Mouse (Mus musculus) gastrocnemius, postnatal 25 days (tissue): ENCODE data around the gene Kdm5a. TPM values are rescaled to one million over a fixed set of nuclear protein-coding genes. Genes with fewer than 3 reads are reported as not detected.

ENCODE experiments used
- DNase-seq: peaks from one replicate; pipeline ENCODE4 v3.0.0; 2022
- total RNA-seq, 2 experiments: library from RNA; stranded (reverse); gene quantifications; 1 replicate in 1 of 2; 2 replicates in 1 of 2; pipeline ENCODE4 v1.2.3; 2021

Kdm5a gene
- total RNA-seq, 2 experiments from 2014 or later: 18.4 to 19.1 TPM

DNA sequence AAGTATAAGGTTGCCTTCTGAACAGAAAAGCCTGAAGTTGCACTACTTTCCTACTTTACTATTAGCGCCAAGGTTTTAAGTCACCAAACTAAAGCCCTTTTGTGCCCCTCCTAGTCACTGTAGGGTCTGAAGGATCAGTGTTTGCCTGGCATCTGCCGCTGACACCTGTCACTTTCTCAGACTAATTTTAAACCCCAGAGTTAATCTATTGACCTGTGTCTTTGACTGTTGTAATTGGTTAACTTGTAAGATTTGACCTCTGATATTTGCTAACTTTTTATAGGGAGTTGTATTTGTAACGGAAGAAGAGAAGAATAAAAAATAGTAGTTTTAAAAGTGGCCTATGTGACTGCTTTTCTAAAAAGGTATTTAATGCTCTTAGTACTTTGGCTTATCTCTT lies 74.2 kb downstream of the Kdm5a start:
- no peak for DNase-seq

DNA sequence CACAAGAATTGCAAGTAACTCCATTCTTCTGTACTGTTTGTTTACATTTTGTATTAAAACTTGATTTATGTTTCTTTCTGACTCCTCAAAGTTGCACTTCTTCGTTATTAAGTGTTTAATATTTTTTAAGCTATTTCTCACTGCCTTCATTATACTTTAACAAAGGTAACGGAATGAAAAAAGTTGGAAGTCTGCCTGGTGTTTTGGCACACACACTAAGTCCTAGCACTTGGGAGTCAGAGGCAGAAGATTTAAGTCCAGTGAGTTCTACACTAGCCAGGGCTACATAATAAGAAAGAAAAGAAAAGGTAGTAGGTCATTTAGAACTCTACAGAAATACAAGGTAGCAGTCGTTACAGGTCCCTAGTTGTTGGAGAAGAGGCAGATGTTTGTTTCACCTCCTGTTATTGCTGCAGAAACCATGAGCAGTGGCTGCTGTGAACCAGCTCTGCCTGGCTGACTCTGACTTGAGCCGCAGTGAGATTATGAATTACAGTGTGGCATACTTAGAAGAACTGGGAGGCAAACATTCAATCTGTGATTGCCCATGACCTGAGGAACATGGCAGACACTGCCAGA lies 78.3 kb downstream of the Kdm5a start:
- DNase-seq: no peak

DNA sequence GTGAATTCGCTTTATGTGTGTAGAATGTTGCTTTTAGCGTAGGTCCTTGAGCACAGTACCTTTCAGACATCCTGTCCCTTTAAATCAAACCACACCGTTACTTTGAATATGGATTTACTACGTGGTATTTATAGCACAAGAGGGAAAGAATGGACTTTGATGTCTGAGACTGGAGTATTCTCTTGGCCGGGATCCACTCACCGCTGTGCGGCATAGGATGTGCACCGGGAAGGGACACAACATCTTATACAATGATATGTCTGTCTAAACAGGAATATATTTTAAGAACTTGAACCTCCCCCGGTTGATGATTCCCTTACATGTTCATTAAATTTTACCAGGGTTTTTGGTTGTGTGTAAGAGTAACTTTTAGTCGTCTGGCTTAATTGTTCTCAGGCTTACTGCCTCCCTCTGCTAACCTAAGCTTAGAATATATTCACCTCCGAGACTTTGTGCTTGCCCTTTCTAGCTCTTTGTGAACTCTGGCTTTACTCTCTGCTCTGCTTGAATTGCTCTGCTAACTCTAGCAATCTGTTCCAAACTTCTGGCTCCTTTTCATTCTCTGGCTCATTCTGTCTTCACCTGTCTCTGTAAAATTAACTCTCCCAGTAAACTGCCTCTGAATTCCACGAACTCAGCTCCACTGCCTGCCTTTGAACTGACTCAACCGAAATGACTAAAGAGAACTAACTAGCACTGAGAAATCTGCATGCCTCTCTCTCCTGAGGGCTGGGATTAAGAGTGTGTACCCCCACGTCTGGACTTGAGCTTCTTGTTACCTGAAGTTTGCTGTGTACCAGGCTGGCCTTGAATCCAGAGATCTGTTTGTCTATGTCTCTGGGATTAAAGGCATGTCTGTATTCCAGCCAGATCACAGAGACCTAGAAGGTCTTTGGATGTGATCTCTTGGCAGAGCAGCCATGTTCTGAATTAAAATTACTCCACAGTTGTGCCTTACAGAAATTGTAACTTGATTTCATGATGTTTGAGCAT lies 79.7 kb downstream of the Kdm5a start:
- DNase-seq: no peak

DNA sequence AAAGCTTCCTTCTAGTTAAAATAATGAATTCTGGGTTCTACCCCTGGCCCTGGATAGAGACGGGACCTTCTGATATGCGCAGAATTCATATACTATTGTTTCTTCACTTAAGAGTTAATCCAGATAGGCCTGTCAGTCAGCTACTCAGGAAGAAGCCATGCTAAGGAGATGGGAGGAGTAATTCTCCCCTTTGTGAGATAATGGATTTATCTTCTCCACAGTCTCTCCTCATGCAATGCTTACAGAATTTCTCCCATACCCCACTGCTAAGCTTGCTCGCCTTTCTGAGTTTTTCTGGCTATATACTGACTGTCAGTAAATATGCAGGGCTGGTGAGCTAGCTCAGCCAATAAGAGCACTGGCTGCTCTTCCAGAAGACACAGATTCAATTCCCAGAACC lies 86.3 kb downstream of the Kdm5a start:
- DNase-seq: no peak

DNA sequence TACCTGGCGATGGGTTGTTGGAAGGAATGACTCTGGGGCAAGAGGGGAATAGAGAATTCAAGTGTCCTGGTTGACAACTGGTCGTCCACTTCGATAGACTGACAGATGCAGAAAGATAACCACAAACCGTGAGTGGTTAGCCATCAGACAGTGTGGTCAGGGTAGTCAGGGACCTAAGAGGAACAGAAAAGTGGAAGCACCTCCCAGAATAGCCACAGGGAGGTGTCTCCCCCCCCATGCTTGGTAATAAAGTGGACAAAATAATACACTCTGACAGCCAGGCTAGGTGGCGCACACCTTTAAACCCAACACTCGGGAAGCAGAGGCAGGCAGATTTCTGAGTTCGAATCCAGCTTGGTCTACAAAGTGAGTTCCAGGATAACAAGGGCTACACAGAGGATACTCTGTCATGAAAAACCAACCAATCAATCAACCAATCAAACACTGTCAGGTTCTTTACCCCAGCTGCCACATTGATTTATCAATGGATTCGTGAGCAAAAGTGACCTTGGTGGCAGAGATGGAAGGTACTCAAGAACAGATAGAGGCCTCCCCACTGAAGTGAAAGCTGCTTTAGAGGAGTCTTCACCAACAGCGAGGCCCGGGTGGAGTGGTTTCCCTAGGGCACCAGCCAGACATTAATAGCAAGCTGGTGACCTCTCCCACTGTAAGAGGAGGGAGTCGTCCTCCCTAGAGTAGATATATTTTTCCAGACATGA lies 88.6 kb downstream of the Kdm5a start:
- no peak for DNase-seq

DNA sequence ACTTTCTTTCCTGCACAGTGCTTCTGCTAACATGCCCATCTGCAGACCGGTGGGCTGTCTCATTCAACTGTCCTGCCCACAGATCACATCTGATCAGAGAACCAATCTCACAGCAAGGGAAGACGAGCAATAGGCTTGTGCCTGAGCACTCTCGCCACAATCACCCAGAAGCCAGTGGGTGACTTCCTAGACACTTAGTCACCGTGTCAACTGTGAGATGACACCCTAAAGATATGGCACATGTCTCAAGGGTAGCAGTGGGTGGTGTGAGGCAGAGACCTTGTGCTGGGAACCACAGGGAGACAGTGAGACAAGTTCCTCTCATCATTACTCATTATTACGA lies 89.2 kb downstream of the Kdm5a start:
- no peak for DNase-seq

DNA sequence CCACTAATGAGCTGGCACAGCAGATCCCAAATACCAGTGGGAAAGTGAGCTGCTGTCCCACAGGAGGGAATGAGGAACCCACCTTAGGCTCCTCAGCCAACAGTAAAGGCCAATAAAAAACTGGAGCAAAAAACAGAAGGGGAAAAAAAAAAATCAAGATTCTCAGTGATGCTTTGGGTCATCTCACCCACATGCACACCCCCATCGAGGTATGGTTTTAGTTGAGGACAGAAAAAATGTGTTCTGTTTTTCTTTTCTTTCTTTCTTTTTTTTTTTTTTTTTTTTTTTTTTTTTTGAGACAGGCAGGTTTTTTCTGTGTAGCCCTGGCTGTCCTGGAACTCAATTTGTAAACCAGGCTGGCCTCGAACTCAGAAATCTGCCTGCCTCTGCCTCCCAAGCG lies 89.6 kb downstream of the Kdm5a start:
- DNase-seq: no peak

DNA sequence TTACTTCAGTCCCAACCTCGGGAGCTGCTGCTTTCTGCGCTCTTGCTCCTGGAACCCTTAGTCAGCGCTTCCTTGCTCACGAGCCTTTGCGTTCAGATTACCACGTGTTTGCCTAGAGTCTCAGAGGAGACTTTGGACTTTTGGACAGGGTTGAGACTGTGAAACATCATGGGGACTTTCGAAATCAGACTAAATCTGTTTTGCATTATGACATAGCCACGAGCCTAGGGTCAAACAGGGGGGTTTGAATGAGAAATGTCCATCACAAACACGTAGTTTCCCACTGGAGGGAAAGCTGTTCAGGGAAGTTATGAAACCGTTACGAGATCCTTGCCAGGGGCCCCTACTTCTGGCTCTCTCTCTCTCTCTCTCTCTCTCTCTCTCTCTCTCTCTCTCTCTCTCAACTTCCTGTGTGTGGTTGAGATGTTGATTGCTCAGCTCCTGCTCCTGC lies 90.7 kb downstream of the Kdm5a start:
- no peak for DNase-seq

DNA sequence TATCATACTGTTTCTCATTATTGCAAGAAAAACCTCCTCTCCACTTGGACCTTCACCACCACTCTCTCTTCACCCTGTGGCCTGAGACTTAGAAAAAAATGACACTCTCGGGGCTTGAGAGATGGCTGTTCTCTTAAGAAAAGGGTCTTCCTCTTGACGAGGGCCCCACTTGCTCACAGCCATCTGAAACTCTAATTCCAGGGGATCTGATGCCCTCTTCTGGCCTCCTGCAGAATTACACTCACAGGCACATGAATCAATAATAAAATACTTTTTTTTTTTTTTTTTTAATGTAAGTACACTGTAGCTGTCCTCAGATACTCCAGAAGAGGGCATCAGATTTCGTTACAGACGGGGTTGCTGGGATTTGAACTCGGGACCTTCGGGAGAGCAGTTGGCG lies 93.2 kb downstream of the Kdm5a start:
- no peak for DNase-seq

DNA sequence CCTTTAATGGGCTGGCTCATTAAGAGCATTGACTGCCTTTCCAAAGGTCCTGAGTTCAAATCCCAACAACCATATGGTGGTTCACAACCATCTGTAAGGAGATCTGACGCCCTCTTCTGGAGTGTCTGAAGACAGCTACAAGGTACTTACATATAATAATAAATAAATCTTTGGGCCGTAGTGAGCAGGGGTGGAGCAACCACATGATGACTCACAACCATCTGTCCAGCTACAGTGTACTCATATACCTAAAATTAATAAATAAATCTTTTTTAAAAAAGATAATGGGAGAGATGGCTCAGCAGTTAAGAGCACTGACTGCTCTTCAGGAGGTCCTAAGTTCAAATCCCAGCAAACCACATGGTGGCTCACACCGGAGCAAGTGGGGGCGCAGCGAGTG lies 93.8 kb downstream of the Kdm5a start:
- DNase-seq: no peak

DNA sequence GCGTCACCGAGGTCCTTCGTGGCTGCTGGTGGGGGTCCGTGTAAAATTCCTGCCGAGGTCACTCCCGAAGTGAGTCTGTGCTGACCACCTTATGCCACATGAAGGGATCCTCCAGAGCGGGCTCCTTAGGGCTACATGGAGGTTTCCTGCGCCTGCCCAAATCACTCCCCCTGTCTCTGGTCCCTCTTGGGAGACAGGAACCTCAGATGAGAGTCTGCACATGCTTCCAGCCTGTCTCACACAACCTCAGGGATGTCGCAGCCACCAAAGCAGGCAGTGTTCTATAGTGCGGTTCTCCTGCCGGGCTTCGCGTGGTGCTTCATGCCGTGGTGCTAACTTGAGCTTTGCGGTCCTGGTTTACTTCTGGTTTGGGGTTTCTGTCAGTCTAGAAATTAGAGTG lies 97.3 kb downstream of the Kdm5a start:
- no peak for DNase-seq

DNA sequence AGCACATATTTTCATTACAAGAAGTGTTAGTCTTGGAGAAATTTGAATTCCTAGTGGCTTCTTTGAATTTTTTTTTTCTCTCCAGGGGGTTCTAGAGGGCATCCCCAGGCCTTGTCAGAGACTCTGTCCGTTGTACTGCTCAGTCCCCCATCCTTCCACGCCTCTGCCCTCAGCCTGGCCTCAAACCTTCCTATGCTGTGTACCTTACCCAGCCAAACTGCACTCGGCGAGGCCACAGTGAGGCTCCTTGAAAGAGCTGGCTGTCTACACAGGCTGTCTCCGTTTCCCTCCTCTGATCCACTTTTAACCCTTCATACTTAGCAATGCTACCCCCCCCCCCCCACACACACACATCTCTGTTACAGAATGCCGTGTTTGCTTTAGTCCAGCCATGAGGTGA lies 98.3 kb downstream of the Kdm5a start:
- DNase-seq: no peak

DNA sequence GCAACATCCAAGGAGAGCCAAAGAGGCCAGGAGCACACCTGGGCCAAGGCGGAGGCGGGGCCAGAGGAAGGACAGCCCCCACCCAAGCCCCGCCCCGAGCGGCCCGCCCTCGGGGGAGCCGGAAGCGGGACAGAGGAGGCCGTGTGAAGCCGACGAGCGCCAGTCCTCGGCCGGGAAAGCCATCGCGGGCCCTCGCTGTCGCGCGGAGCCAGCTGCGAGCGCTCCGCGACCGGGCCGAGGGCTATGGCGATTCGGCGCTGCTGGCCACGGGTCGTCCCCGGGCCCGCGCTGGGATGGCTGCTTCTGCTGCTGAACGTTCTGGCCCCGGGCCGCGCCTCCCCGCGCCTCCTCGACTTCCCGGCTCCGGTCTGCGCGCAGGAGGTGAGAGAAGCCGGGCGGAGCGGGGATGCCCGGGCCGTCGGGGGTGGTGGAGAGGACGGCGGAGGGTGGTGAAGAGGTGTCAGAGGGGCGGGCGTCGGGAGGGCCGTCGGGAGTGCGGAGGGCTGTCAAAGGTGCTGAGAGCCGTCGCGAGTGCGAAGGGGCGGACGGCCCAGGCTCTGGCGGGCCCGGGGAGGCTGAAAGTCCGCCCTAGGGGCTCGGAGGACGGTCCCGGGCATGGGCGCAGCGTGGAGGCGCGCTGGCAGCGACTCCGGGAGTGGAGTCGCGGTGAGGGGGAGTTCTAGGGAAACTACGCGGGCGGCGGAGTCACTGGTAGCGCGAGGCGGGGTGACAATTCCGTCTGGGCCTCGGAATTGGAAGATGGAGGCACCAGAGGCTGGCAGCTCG lies 99.4 kb downstream of the Kdm5a start, which contains the start of gene Il17ra:
Gene Il17ra, plus strand, starts transcription at position 162 of the 786 bp plus-strand sequence.
- DNase-seq: peak; percentile 71

DNA sequence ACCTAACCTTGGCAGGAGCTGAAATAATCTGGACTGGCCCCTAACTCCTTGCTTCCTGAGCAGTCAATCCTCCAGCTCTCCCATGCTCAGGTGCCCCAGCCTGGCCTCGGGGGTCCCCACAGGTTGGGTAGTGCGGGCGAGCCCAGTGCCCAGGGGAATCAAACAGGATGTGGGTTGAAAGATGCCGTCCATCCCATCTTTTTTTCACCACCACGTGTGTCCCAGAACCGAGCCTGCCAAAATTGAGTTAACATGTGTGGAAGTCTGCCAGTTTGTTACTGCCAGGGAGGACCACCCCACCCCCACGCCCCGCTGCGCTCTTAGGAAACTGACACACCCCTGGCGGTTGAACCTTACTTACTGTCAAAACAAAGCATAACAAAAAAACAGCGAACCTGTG lies 100.0 kb downstream of the Kdm5a start:
- peak; percentile 25 for DNase-seq

DNA sequence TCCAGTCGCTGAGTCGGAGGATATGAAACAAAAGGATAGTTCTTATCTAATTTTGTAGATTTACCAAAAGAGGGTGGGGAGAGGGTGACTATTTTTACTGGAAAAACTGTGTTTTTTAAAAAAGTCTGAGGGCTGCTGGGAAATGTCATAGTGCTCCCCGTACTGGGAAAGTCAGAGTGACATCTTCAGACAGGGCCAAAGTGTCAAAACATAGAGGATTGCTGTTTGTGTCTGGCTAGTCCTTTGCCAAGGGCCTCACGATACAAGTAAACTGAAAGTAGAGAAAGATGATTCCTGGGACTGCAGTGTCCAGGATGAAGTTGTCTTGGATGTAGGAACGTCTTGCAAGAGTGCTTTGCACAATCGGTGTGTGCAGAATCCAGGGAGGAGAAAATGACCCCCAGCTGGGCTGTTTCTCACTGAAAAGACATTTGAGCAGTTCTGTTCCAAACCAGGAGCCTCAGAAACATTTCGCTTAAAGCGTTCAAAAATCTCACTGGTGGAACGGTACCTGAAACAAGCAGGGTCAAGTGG lies 100.5 kb downstream of the Kdm5a start:
- DNase-seq: no peak

DNA sequence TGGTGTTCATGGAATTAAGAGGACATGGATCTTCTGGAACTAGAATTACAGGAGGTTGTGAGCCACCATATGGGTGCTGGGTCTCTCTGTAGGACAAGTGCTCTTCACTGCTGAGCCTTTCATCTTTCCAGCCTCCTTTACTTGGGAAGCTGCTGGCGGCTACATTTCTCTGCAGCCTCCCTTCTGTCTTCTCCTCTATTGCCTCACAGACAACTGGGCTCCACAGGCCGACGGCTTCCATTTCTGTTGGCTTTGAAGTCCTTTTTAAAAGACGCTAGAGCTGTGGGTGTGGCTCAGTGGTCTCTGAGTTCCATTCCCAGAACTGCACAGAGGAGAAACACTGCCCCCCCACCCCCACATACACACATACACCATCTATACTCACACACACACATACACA lies 101.5 kb downstream of the Kdm5a start:
- DNase-seq: no peak

DNA sequence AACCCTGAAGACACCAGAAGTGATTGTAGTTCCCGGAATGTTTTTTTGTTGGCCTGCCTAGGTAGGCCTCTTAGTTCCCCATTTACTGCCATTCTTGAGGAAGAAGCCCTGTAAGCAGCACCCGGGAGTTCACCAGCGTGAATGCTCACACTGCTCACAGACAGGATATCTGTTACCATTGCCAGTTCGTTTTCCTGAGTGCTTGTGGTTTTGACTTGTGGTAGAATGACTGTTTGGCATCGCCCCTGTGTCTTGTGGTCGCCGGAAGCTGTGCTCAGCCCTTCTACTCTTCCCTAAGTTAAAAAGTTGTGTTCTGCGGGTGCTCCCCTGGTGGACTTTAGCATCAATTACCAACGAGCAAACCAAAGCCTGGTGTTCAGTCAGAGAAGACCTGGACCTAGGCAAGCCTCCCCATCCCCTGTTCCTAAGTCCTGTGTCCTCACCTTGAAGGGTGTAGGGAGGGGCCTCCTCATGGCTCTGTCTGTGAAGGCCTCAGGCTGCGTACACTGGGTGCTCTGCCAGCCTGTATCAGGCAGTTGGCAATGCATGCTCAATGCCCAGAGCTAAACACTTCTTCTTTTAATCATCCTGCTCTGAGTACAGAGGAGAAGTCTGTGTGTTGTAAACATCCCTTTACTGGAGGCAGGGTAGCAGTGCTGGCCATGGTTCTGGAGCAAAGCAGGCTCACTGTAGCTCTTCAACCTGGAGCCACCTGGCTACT lies 102.8 kb downstream of the Kdm5a start:
- no peak for DNase-seq

DNA sequence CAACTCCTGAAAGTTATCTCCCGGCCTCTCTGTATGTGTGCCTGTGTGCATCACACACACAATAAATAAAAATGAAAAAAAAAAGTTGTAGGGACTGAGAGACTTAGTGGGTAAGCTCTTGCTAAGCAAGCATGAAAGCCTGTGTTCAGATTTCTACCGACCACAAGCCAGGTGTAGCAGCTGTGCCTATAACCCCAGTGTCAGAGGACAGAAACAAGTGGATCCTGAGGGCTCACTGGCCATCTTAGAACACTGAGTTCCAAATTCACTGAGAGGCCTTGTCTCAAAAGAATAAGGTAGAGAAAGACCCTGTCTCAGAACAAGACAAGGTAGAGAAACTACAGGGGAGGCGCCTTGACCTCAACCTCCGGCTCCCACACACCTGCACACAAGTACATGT lies 104.3 kb downstream of the Kdm5a start:
- DNase-seq: no peak

DNA sequence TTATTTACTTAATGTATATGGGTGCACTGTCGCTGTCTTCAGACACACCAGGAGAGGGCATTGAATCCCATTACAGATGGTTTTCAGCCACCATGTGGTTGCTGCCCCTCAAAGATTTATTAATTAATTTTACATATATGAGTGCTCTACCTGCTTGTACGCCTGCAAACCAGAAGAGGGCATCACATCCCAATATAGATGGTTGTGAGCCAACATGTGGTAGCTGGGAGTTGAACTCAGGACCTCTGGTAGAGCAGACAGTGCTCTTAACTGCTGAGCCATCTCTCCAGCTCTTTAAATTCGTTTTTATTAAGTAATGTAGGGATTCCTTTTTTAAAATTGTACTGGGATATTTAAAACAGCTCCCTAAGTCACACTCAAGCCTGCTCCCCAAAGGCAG lies 105.3 kb downstream of the Kdm5a start:
- DNase-seq: no peak

DNA sequence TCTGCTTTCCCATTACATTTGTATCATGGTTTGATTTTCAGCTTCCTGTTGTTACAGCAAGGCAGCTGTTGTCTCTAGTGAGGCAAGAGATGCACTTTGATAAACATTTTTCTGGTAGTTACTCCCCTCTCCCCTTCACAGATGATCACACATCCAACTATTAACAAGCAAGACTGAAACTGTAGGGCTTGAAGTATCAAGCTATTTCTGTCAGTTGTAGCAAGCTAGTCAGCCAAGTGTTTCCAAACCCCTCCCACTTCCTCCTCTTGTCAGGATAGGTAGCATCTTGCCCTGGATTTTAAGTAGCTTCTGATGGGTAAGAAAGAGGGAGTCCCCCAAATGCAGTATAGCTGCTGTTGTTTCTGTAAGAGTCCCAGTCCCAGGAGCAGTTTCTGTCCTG lies 105.8 kb downstream of the Kdm5a start:
- DNase-seq: no peak

DNA sequence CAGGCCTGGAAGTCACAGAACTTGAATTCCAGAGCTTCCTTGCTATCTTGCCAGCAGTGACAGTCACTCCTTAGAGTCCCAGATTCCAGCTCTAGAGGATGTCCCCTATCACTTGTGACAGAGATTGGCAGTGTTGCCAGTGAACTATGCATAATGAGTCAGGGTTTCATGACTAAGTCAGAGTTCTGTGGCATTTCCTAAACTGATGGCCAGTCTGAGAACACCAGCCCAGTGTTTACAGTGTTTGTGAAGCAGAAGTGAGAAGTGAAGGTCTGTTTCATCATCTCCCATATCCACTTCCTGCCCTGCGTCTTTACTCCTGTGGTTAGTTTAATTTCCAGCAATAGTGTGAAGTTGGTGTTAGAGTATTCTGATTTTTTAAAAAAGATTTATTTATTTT lies 106.7 kb downstream of the Kdm5a start:
- DNase-seq: no peak
